Mouse (Mus musculus): ENCODE data around the gene Hhipl1. TPM values are rescaled to one million over a fixed set of nuclear protein-coding genes. Genes with fewer than 3 reads are reported as not detected.

Hhipl1 gene
- polyA plus RNA-seq, 1 experiment from 2014 or later, result 3.2 TPM

DNA sequence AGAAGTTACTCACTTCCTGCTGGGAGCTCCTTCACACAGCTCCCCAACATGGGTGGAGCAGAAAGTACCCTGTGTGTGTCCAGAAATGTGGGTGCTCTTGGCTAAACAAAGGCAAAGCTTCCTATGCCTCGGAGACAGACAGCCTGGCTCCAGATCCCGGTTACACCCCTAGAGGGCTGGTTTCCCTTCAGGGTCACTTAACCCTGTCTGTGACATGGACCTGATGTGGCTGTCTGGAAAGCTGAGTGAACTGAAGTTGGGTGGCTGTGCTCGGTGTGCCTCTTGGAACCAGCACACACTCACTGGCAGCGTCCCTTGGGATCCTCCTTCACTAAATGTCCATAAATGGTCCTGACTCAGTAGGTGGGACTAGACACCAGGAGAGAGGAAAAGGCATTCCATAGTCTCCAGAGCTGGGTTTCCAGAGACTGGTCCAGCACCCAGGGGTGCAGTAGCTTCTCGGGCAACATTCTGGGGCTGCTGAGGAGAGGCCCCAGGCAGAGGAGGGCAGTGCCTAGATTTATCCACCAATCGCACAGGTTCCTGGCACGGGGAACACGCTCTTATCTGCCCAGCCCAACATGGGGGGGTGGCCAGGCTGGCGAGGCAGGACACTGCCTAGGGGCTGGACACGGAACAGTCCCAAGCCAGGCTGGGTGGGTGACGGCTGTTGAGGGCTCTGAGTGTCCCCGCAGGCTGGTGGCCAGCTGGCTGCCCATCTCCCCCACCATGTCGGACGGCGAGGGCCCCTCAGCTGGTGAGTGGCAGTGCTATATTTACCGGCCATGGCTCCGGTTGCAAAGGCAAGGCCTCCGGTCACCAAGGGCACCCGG lies 64.7 kb downstream of the Hhipl1 start, which contains the start of gene Eml1:
Gene Eml1, plus strand, starts transcription at position 362 of the 833 bp plus-strand sequence.
- peaks cover 19% of the 10 kb centered on the region for H3K4me1 ChIP-seq
- 75% methylated on average over 19 of the region's 19 CpGs for whole genome bisulfite sequencing
- no peak within 1 kb of the TSS for H3K9ac ChIP-seq (replicated peaks)
- H3K4me2 ChIP-seq, result no peak within 1 kb of the TSS
- no peaks in the 10 kb centered on the region for H3K9me3 ChIP-seq (replicated peaks)
- no peak within 1 kb of the TSS for H3K4me3 ChIP-seq (replicated peaks)
- H3K27ac ChIP-seq (replicated peaks), result no peak within 1 kb of the TSS
- ATAC-seq (ENCODE audit: low FRiP score), result no peak
- no peaks in the 10 kb centered on the region for H3K27me3 ChIP-seq (replicated peaks)
- no peaks in the 10 kb centered on the region for H3K36me3 ChIP-seq

DNA sequence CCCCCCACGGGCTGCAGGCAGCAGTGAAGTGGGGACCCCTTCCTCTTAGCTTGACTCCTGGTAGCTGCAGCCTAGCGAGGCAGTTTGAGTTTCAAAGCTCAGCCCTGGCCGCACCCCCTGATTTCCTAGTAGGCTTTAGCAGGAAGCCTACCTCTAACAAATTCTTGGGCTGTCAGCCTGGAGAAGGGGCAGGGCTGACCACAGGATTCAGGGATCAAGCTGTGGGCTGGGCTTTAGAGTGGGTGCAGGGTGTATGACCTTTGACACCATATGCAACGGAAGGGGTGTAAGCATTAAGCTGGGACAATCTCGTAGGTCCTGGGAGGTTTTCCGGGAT lies 65.3 kb downstream of the Hhipl1 start:
- Histone ChIP-seq H3K27me3 (replicated peaks) (no peaks in the 10 kb centered on the region), H3K4me1 (peaks cover 19% of the 10 kb centered on the region), H3K9ac (replicated peaks) (no peak overlapping the region), H3K4me3 (replicated peaks) (no peak overlapping the region), H3K36me3 (no peaks in the 10 kb centered on the region), H3K9me3 (replicated peaks) (no peaks in the 10 kb centered on the region), H3K4me2 (no peak overlapping the region), H3K27ac (replicated peaks) (no peak overlapping the region)
- WGBS, result 89% methylated on average over 6 of the region's 6 CpGs
- ATAC-seq (ENCODE audit: low FRiP score), result no peak

DNA sequence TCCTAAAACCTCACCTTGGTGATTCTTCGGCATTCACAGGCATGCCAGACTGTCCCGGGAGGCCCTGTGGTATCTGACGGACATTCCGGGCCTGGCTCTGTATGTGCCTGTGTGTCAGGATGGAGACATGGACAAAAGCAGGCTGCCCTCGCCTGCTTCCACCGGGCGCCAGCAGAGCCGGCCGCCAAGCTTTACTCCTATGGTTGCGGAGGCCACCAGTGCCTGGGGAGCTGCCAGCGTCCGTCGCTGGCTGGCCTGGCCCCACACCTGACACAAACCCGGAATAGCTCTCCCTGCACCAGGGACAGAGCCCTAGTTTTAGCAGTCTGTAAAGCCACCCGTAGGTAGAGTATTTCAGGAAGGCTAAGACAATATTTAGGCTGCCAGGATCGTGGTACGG lies 66.2 kb downstream of the Hhipl1 start:
- H3K27me3 ChIP-seq (replicated peaks), result no peaks in the 10 kb centered on the region
- no peak overlapping the region for H3K4me3 ChIP-seq (replicated peaks)
- H3K36me3 ChIP-seq, result no peaks in the 10 kb centered on the region
- H3K9me3 ChIP-seq (replicated peaks), result no peaks in the 10 kb centered on the region
- H3K9ac ChIP-seq (replicated peaks), result no peak overlapping the region
- no peak overlapping the region for H3K4me2 ChIP-seq
- no peak for ATAC-seq (ENCODE audit: low FRiP score)
- peaks cover 19% of the 10 kb centered on the region for H3K4me1 ChIP-seq
- H3K27ac ChIP-seq (replicated peaks), result no peak overlapping the region
- 67% methylated on average over 17 of the region's 17 CpGs for WGBS

DNA sequence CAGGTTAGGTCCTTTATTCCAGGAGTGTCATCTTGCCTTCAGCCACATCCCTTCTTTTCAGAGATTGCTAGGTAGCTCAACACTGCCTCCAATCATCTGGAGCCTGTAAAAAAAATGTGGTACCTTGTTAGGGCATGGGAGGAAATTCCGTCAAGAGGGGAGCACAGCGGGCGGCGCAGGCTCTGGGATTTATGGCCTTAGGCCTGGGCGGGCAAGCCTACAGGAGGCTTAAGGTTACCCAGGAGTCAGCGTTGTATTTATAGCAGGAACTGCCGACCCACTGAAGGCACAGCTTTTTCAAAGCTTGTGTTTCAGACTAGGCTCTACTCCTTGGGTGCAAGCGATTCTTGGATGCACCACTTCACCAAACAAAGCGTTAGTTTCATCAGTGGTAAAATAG lies 67.5 kb downstream of the Hhipl1 start:
- Histone ChIP-seq H3K9ac (replicated peaks) (no peak overlapping the region), H3K36me3 (no peaks in the 10 kb centered on the region), H3K9me3 (replicated peaks) (no peaks in the 10 kb centered on the region), H3K4me1 (peaks cover 19% of the 10 kb centered on the region), H3K4me2 (no peak overlapping the region), H3K27ac (replicated peaks) (no peak overlapping the region), H3K4me3 (replicated peaks) (no peak overlapping the region), H3K27me3 (replicated peaks) (no peaks in the 10 kb centered on the region)
- ATAC-seq (ENCODE audit: low FRiP score), result no peak
- 24% methylated on average over 9 of the region's 9 CpGs for WGBS

DNA sequence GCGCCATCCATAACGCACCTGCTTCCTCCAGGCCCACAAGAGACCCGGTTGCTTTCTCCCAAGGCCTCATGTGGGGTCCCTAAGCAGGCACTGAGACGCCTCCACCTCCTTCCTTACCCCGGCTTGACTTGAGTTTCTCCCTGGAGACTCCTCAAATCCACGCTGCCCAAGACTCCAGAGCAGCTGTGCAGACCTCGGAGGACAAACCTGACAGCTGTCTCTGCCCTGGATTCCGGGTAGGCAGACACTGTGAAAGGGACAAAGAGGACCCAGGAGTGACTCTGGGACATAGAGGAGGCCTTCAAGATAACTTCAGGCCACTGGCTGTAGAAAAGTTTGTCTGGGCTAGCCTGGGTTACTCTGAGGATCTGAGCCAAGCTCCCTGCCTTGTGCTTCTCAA lies 68.6 kb downstream of the Hhipl1 start:
- Histone ChIP-seq H3K27me3 (replicated peaks) (no peaks in the 10 kb centered on the region), H3K9me3 (replicated peaks) (no peaks in the 10 kb centered on the region), H3K36me3 (no peaks in the 10 kb centered on the region), H3K4me1 (peaks cover 19% of the 10 kb centered on the region), H3K9ac (replicated peaks) (no peak overlapping the region), H3K27ac (replicated peaks) (no peak overlapping the region), H3K4me2 (no peak overlapping the region), H3K4me3 (replicated peaks) (no peak overlapping the region)
- ATAC-seq (ENCODE audit: low FRiP score), result no peak
- WGBS, result 73% methylated on average over 8 of the region's 8 CpGs

DNA sequence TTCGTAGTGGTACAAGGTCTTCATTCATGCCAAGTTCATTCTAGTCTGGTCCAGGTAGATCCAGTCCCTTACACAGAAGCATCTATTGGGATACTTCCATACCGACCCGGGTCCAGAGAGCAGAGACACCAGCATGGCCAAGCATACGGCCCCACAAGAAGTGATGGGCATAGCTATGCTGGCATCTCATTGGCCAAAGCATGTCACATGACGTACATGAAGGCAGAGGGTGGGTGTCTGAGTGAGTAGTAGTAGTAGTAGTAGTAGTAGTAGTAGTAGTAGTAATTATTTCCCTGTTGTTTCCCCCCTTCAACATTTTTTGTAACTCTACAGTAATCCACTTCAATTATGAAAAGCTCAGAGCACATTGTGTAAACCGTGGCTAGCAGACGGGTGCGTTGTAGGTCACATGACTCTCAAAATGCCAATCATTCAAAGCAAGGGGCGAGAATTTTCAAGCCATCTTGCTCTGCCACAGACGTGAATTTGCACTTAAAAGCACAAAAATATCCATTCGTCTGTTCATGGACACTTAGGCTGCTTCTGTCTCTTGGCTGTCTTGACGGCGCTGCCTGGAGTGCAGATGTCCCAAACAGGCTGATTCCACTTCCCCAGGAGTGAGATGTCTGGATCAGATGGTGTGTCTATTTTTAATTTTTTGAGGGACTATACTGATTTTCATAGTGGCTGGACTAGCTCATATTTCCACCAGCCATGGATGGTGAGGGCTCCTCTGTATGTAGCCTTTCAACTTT lies 72.5 kb downstream of the Hhipl1 start:
- no peak overlapping the region for H3K27ac ChIP-seq (replicated peaks)
- ATAC-seq (ENCODE audit: low FRiP score), result no peak
- 88% methylated on average over 13 of the region's 13 CpGs for WGBS

More for the DNA sequence above, 72.5 kb downstream of the Hhipl1 start:
- Histone ChIP-seq H3K36me3 (no peaks in the 10 kb centered on the region), H3K4me3 (replicated peaks) (no peak overlapping the region), H3K9ac (replicated peaks) (no peak overlapping the region), H3K9me3 (replicated peaks) (no peaks in the 10 kb centered on the region), H3K4me2 (no peak overlapping the region), H3K4me1 (peaks cover 12% of the 10 kb centered on the region; the same call in 1 of the 2 replicates), H3K27me3 (replicated peaks) (no peaks in the 10 kb centered on the region)

Other genes starting within 250 kb of the Hhipl1 start
- 97.5 and 98.3 TPM in 2 replicates for gene Setd3, start 127.0 kb upstream of the Hhipl1 start, polyA plus RNA-seq (2015; fragmentation: Nextera tagmentation; extraction: Ambion mirVana)
- 2.4 and 2.7 TPM in 2 replicates for gene Ccnk, start 126.7 kb upstream of the Hhipl1 start, polyA plus RNA-seq (2015; fragmentation: Nextera tagmentation; extraction: Ambion mirVana)
- gene Ccdc85c, start 30.8 kb upstream of the Hhipl1 start, polyA plus RNA-seq (2015; fragmentation: Nextera tagmentation; extraction: Ambion mirVana), result 10.5 and 11.9 TPM in 2 replicates
- gene Cyp46a1, start 28.1 kb downstream of the Hhipl1 start, polyA plus RNA-seq (2015; fragmentation: Nextera tagmentation; extraction: Ambion mirVana), result 29.5 and 33.2 TPM in 2 replicates
- 60.3 and 69.0 TPM in 2 replicates for gene Eml1, start 64.7 kb downstream of the Hhipl1 start, polyA plus RNA-seq (2015; fragmentation: Nextera tagmentation; extraction: Ambion mirVana)
- gene Evl, start 248.4 kb downstream of the Hhipl1 start, polyA plus RNA-seq (2015; fragmentation: Nextera tagmentation; extraction: Ambion mirVana), result 188 and 226 TPM in 2 replicates